Mouse (Mus musculus) leukemia stem cell, adult 10-12 weeks (primary cell): ENCODE measurements around the gene Ifitm7. TPM values are rescaled to one million over a fixed set of nuclear protein-coding genes. Genes with fewer than 3 reads are reported as not detected.

ENCODE experiments used
- polyA plus RNA-seq: library from polyadenylated mRNA; stranded (reverse); fragments of >175 nt; gene quantifications from 2 replicates; pipeline ENCODE4 v1.2.3, GENCODE M21; 2012; ENCODE audit warnings: low replicate concordance

Gene Ifitm7
- not detected in 2 replicates for polyA plus RNA-seq

DNA sequence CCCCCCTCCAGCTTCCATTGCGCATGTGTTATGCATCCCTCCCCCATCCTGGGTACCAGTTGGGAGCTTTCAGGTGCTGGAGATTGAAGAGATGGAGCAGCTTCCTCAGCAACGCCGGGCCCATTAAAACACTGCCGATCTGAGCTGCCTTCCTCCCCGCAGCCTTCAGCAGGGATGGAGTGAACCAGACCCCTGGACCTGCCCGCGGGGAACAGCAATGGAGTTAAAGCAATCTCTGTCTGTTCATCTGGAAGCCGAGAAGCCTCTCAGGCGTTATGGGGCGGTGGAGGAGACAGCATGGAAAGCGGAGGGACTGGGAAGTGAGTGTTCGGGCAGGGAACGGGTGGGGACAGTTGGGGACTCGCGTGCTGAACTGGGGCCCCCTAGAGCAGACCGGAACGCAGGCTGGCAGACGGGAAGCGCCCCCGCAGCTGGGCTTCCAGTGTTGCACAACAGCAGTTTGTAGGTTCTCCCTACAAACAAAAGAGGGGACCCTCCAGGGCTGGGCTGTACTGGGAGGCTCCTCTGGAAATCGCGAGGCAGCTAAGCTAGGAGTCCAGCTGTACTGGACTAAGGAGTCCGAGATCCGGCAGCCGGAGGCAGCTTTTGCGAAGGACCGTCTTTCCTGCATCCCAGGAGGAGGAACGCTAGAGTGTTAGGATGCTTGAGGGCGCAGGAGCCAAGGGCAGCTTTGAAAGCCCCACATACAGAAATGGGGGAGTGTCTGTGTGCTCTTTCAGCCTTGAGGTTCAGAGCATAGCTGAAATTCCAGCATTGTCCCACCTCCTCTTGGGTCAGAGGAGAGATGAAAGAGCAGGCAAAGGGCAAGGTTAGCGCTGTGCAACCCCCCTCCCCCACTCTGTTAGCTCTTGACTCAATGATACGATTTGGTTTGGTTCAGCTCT is at the start of gene Ifitm7, which contains the start of gene 2900011O08Rik:
TSS of gene Ifitm7 (minus strand) at position 315 of the 905 bp plus-strand sequence.
TSS of gene 2900011O08Rik (plus strand) at position 31 of the 905 bp plus-strand sequence.

Other genes starting within 250 kb of the Ifitm7 start
- gene Rrn3, start 206.2 kb downstream of the Ifitm7 start, polyA plus RNA-seq = 6.6 and 39.2 TPM in 2 replicates
- gene Ntan1, start 168.0 kb downstream of the Ifitm7 start, polyA plus RNA-seq = 7.9 and 12.3 TPM in 2 replicates
- gene Pdxdc1, start 83.8 kb downstream of the Ifitm7 start, polyA plus RNA-seq = 9.2 and 16.2 TPM in 2 replicates
- not detected in 2 replicates for gene Mpv17l, start 83.7 kb downstream of the Ifitm7 start, polyA plus RNA-seq
- gene 2900011O08Rik, start 284 bp downstream of the Ifitm7 start, polyA plus RNA-seq = not detected in 2 replicates
- 7.6 and 34.0 TPM in 2 replicates for gene Nde1, start 176.4 kb upstream of the Ifitm7 start, polyA plus RNA-seq
- 0.66 and 5.4 TPM in 2 replicates for gene Marf1, start 176.5 kb upstream of the Ifitm7 start, polyA plus RNA-seq